Mouse (Mus musculus) large intestine, adult 2 months (tissue): ENCODE data around the gene Igf2bp1. TPM values are rescaled to one million over a fixed set of nuclear protein-coding genes. Genes with fewer than 3 reads are reported as not detected.
"Not testable (repeated sequence)": the region's sequence is repeated elsewhere in the genome, so short reads cannot be mapped to it uniquely, and the experiment has no call there.

Experiments used
- DNase-seq: peaks from one replicate; pipeline ENCODE4 v3.0.0-alpha.2; 2012; ENCODE audit warnings: low read depth, low spot score
- WGBS: fragments of 180-500 bp; shearing (Covaris S2); methylation state at CpG from one replicate; pipeline ENCODE4 v1.1.7; 2018; 5-methylcytosine and 5-hydroxymethylcytosine counted together
- polyA plus RNA-seq: library from polyadenylated mRNA; depleted of rRNA; stranded (reverse); fragments of >200 nt; gene quantifications from 2 replicates; pipeline ENCODE4 v1.2.3, GENCODE M21; 2012

The Igf2bp1 gene
- polyA plus RNA-seq, 1 experiment, result not detected

- DNase-seq, result no peak
- 84% methylated on average over 2 of the region's 2 CpGs for WGBS
Observed at GRCm38 (mm10) chr11:95976290-95976689, 29.4 kb downstream of the Igf2bp1 start.

GRCm38 (mm10) chr11:95975694-95976093, 30.0 kb downstream of the Igf2bp1 start:
- no peak for DNase-seq
- WGBS, result 91% methylated on average over 5 of the region's 5 CpGs

- WGBS, result 60% methylated on average over 6 of the region's 6 CpGs
- no peak for DNase-seq
Observed at GRCm38 (mm10) chr11:95973187-95973586, 32.6 kb downstream of the Igf2bp1 start.

GRCm38 (mm10) chr11:95963304-95963703, 42.4 kb downstream of the Igf2bp1 start:
- WGBS, result 67% methylated on average over 7 of the region's 7 CpGs
- DNase-seq, result no peak

- DNase-seq, result no peak
- 66% methylated on average over 6 of the region's 6 CpGs for WGBS
Observed at GRCm38 (mm10) chr11:95959152-95959551, 46.6 kb downstream of the Igf2bp1 start.

GRCm38 (mm10) chr11:95958251-95958650, 47.5 kb downstream of the Igf2bp1 start:
- no peak for DNase-seq
- WGBS, result 85% methylated on average over 9 of the region's 9 CpGs

- WGBS, result 65% methylated on average over 7 of the region's 7 CpGs
- no peak for DNase-seq
Observed at GRCm38 (mm10) chr11:95957407-95957806, 48.3 kb downstream of the Igf2bp1 start.

- DNase-seq, result no peak
- 89% methylated on average over 5 of the region's 5 CpGs for WGBS
Observed at GRCm38 (mm10) chr11:95953313-95953712, 52.4 kb downstream of the Igf2bp1 start.

- 72% methylated on average over 13 of the region's 13 CpGs for WGBS
- DNase-seq, result no peak
Observed at GRCm38 (mm10) chr11:95945838-95946472, 59.8 kb downstream of the Igf2bp1 start.

- DNase-seq, result no peak
- 25% methylated on average over 11 of the region's 11 CpGs for WGBS
Observed at GRCm38 (mm10) chr11:95939828-95940507, 65.8 kb downstream of the Igf2bp1 start.

GRCm38 (mm10) chr11:95936409-95936808, 69.3 kb downstream of the Igf2bp1 start:
- DNase-seq, result no peak
- 37% methylated on average over 6 of the region's 6 CpGs for WGBS

- DNase-seq, result not testable (repeated sequence)
- 94% methylated on average over 9 of the region's 10 CpGs for WGBS
Observed at GRCm38 (mm10) chr11:95932168-95932567, 73.6 kb downstream of the Igf2bp1 start.

- WGBS, result 46% methylated on average over 4 of the region's 4 CpGs
- DNase-seq, result no peak
Observed at GRCm38 (mm10) chr11:95926398-95926797, 79.3 kb downstream of the Igf2bp1 start.

- 23% methylated on average over 5 of the region's 5 CpGs for WGBS
- peak; percentile 84 for DNase-seq
Observed at GRCm38 (mm10) chr11:95925976-95926375, 79.8 kb downstream of the Igf2bp1 start.

- no peak for DNase-seq
- 17% methylated on average over 2 of the region's 2 CpGs for WGBS
Observed at GRCm38 (mm10) chr11:95924215-95924614, 81.5 kb downstream of the Igf2bp1 start.

- whole genome bisulfite sequencing, result 2% methylated on average over 4 of the region's 6 CpGs
Observed at GRCm38 (mm10) chr11:95923477-95923876, 82.3 kb downstream of the Igf2bp1 start.

GRCm38 (mm10) chr11:95921991-95922621, 83.6 kb downstream of the Igf2bp1 start:
- 20% methylated on average over 12 of the region's 12 CpGs for WGBS
- peak; percentile 85 for DNase-seq

More at GRCm38 (mm10) chr11:95923477-95923876, 82.3 kb downstream of the Igf2bp1 start:
- not testable (repeated sequence) for DNase-seq

- WGBS, result 32% methylated on average over 5 of the region's 5 CpGs
- no peak for DNase-seq
Observed at GRCm38 (mm10) chr11:95916426-95916825, 89.3 kb downstream of the Igf2bp1 start.

GRCm38 (mm10) chr11:95915006-95915710, 90.6 kb downstream of the Igf2bp1 start:
- 2% methylated on average over 28 of the region's 28 CpGs for WGBS
- DNase-seq, result no peak

- 1% methylated on average over 35 of the region's 35 CpGs for WGBS
- no peak for DNase-seq
Observed at GRCm38 (mm10) chr11:95914571-95914991, 91.2 kb downstream of the Igf2bp1 start, which contains the start of gene B4galnt2. B4galnt2 (minus strand) TSS chr11:95914891.
